Mouse (Mus musculus) central nervous system, embryonic 14 days (tissue): ENCODE measurements around the gene Olfr571. TPM values are rescaled to one million over a fixed set of nuclear protein-coding genes. Genes with fewer than 3 reads are reported as not detected.

Source experiments
- polyA plus RNA-seq: library from polyadenylated mRNA; depleted of rRNA; stranded (reverse); fragments of >200 nt; gene quantifications from 2 replicates; pipeline ENCODE4 v1.2.3, GENCODE M21; 2012; rRNA removed

The Olfr571 gene
- polyA plus RNA-seq, result 0.09 TPM in 1 of 2 replicates, not detected in the other

DNA sequence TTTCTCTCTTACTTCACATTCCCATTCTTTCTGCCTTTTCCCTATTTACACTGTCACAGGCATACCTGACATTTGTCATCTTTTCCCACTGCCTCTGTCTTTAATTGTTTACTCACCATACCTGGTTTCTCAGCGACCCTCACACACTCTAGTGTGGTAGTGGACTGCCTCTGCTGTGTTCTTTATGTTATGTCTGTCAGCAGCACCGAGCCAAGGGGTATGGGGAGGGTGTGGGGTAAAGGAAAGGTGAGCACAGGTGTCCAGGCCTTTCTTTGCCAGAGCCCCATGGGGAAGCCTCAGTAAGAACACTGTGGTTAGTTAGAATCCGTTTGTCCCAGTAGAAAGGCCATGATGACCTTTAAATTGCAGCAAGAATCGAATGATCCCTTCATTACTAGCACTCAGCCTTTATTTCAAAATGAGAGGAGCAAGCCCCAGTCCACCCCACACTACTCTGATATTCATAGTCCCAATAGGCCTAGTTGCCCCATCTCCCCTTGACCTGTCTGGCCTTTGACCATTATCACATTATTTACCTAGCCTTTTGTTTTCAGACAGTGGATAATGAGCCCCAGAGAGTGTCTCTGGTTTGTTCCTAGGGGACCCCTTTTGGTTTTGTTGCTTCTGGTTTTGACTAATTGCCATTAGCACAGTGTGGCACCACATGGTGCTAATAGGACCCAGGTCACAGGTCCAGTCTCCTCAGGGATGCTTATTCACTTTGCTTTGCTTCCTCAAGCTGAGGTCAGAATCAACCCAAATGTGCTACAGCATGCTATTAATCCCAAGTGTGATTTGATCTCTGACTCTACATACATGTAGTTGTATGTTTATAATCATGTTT is at the start of gene Olfr571:
Gene Olfr571 (minus strand): TSS at position 505 of the 844 bp plus-strand sequence.

DNA sequence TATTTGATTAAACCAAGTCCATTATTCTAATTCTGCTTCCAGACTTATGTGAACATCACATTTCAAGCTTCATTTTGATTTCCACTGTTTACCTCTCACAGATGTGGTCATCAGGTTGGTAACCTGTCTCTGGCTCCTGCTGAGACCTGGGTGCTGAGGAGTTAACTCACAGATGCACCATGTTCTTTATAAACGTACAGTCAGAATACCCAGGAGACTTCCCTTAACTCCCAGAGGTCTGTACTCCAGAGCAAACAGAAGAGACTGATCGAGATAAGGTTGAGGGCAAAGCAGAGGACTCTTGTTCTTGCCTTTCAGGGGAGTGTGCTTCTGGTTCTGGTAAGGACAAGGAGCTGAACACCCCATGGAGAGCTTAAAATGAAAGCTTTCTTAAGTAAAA is 45.0 kb upstream of the Olfr571 start, which contains the start of gene Olfr576:
Gene Olfr576 (plus strand): TSS at position 301 of the 400 bp plus-strand sequence.

DNA sequence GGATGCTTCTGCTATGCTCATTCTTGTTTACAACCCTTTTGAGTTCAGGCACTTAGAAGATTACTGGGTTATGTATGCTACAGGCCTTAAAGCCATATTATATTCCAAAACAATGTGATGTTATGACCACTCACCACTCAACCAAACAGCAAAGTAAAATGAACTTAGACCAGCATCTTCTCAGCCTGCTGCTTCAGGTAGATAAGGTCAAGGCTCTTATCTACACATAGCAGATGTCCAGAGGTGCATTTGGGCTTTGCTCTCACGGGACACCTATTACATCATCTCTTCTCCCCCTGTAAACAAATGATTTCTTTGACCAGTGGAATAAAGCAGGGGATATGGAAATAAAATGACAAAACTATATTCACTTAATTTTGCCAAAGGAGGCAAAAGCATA is 41.3 kb upstream of the Olfr571 start, which contains the start of gene Olfr575:
Gene Olfr575 (minus strand): TSS at position 183 of the 400 bp plus-strand sequence.

DNA sequence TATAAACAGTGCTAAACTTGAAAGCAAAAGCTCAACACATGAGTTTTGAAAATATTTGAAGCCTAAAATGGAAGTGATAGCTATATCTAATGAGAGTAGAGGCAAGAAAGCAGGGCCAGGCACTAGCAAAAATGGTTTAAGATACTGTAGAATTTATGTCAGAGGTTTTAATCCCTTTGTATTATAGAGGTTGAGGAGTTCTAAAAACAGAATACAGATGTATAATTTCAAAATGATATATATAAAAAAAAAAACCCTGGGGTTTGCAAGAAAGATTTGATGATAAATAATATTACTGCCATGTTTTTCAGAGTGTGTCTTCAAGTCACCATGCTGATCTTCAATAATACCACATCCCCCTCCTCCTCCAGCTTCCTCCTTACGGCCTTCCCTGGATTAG is 30.8 kb upstream of the Olfr571 start, which contains the start of gene Olfr574:
Gene Olfr574 (plus strand): TSS at position 301 of the 400 bp plus-strand sequence.

DNA sequence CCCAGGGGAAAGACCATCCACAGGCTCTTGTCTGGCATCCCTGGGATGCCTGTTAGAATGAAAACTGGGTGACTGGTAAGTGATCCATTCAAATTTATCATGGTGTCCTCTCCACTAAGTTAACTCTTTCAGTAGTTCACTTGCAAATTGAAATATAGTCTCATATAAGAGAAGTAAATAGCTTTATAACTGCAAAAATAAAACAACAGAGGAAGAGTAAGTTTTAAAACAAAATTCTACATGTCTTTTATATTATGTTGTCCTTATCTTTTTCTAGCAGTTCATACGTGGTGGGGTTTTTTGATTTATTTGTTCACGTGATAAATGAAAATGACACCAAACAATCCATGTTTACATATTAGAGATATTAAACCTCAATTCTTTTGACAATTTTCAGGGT is 25.1 kb upstream of the Olfr571 start, which contains the start of gene Olfr573-ps1:
Gene Olfr573-ps1 (minus strand): TSS at position 101 of the 400 bp plus-strand sequence.

DNA sequence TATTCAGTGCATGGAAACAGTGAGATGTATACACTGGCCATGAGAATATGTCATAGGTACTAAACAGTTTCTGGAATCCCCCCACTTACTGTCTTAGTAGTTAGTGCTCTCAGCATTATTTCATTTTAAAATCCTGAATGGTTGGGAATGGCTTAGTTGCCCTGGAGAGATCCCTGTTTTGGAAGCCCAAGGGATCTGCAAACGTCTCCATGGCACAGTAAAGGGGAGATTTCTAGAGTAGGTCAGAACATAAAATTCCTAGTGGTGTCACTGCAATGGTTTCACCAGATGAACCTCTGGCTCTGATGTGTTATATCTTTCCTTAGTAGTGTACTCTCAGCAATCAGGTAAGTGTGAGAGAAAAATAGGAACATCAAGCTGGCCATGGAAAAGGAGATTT is 6.8 kb upstream of the Olfr571 start, which contains the start of gene Olfr572:
Gene Olfr572 (plus strand): TSS at position 301 of the 400 bp plus-strand sequence.

DNA sequence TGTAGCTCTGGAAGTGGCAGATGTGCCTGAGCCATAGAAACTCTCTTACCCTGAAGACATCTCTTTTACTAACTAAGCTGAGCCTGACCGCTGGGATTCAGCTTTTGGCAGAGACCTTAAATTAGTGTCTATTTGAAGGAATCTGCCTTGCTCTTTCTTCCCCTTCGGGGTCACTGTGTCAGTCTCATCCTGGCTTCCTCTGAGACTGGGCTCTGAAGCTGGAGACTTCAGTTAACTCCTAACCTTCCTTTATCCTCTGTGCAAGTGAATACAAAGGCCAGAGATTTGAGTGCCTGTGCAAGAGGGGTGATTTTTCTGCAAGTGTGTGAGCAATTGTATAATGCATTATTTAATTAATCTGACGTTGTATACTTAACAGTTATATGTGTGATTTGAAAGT is 26.6 kb downstream of the Olfr571 start, which contains the start of gene Olfr569:
Gene Olfr569 (minus strand): TSS at position 101 of the 400 bp plus-strand sequence.

DNA sequence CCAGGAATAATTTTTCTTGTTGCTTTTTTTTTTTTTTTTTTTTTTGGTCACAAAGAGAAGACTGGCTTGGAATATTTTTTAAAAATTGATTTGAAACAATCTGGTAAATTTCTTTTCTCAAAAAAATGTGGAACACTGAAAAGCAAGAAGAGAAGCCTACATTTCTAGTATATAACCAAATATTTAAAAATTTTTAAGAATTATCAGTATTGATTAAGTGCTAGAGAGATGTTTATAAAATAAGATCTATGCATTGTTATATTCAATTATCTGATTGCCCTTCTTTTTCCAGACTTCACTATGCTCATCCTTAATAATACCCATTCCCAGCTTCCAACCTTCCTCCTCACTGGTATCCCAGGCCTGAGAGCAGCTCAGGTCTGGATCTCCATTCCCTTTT is 40.5 kb downstream of the Olfr571 start, which contains the start of gene Olfr568:
Gene Olfr568 (plus strand): TSS at position 301 of the 400 bp plus-strand sequence.

DNA sequence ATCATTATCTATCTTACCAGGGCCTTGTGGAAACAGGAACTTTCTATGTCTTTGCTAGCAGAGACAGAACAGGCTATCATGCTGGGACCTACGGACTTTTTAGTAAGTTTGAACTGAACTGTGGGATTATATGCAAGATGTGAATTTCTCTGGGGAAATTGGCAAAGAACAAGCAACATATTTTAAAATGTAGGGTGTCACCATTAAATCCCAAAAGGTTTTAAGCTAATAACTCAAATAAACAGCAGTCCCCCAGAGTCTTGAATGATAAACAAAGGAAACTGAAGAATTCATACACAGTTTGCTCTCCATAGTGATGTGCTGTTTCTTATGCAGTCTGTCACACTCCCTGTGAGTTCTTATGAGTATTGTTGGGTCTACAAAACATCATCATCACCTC is 58.7 kb downstream of the Olfr571 start, which contains the start of gene Olfr566:
Gene Olfr566 (minus strand): TSS at position 101 of the 400 bp plus-strand sequence.

Other genes starting within 250 kb of the Olfr571 start
- gene Trim68, start 230.2 kb downstream of the Olfr571 start, polyA plus RNA-seq, result 14.8 and 22.7 TPM in 2 replicates
- not detected in 2 replicates for gene Olfr557, start 221.6 kb downstream of the Olfr571 start, polyA plus RNA-seq
- gene Olfr558, start 215.3 kb downstream of the Olfr571 start, polyA plus RNA-seq, result 0.07 and 0.29 TPM in 2 replicates
- not detected in 2 replicates for gene Olfr33, start 198.5 kb downstream of the Olfr571 start, polyA plus RNA-seq
- not detected in 2 replicates for gene Olfr559, start 190.0 kb downstream of the Olfr571 start, polyA plus RNA-seq
- not detected in 2 replicates for gene Olfr560, start 158.2 kb downstream of the Olfr571 start, polyA plus RNA-seq
- 0.09 and 0.43 TPM in 2 replicates for gene Olfr78, start 158.1 kb downstream of the Olfr571 start, polyA plus RNA-seq
- gene Olfr561, start 146.3 kb downstream of the Olfr571 start, polyA plus RNA-seq, result not detected in 2 replicates
- gene Olfr564, start 114.1 kb downstream of the Olfr571 start, polyA plus RNA-seq, result not detected in 2 replicates
- not detected in 2 replicates for gene Olfr566, start 58.8 kb downstream of the Olfr571 start, polyA plus RNA-seq
- gene Olfr568, start 40.4 kb downstream of the Olfr571 start, polyA plus RNA-seq, result not detected in 2 replicates
- not detected in 2 replicates for gene Olfr569, start 26.7 kb downstream of the Olfr571 start, polyA plus RNA-seq
- gene Olfr570, start 23.0 kb downstream of the Olfr571 start, polyA plus RNA-seq, result 0.12 and 0.13 TPM in 2 replicates
- gene Olfr572, start 6.9 kb upstream of the Olfr571 start, polyA plus RNA-seq, result not detected in 2 replicates
- gene Olfr573-ps1, start 25.0 kb upstream of the Olfr571 start, polyA plus RNA-seq, result not detected in 2 replicates
- gene Olfr574, start 30.9 kb upstream of the Olfr571 start, polyA plus RNA-seq, result not detected in 2 replicates
- not detected in 2 replicates for gene Olfr575, start 41.2 kb upstream of the Olfr571 start, polyA plus RNA-seq
- not detected in 2 replicates for gene Olfr576, start 45.1 kb upstream of the Olfr571 start, polyA plus RNA-seq
- gene Olfr577, start 58.4 kb upstream of the Olfr571 start, polyA plus RNA-seq, result not detected in 2 replicates
- gene Olfr578, start 71.8 kb upstream of the Olfr571 start, polyA plus RNA-seq, result not detected in 2 replicates
- not detected in 2 replicates for gene Olfr582, start 120.5 kb upstream of the Olfr571 start, polyA plus RNA-seq
- not detected in 2 replicates for gene Olfr583, start 133.8 kb upstream of the Olfr571 start, polyA plus RNA-seq
- not detected in 2 replicates for gene Olfr584, start 164.3 kb upstream of the Olfr571 start, polyA plus RNA-seq
- gene Olfr585, start 180.2 kb upstream of the Olfr571 start, polyA plus RNA-seq, result not detected in 2 replicates
- not detected in 2 replicates for gene Olfr586, start 208.1 kb upstream of the Olfr571 start, polyA plus RNA-seq
- not detected in 2 replicates for gene Olfr588-ps1, start 223.3 kb upstream of the Olfr571 start, polyA plus RNA-seq
- not detected in 2 replicates for gene Olfr589, start 238.8 kb upstream of the Olfr571 start, polyA plus RNA-seq